Mouse (Mus musculus): Measurements from ENCODE around the gene Yars2. TPM values are rescaled to one million over a fixed set of nuclear protein-coding genes. Genes with fewer than 3 reads are reported as not detected.
"Not testable (repeated sequence)": the region's sequence is repeated elsewhere in the genome, so short reads cannot be mapped to it uniquely, and the experiment has no call there.

The Yars2 gene
- polyA plus RNA-seq, 1 experiment from 2014 or later, result 38.7 TPM

DNA sequence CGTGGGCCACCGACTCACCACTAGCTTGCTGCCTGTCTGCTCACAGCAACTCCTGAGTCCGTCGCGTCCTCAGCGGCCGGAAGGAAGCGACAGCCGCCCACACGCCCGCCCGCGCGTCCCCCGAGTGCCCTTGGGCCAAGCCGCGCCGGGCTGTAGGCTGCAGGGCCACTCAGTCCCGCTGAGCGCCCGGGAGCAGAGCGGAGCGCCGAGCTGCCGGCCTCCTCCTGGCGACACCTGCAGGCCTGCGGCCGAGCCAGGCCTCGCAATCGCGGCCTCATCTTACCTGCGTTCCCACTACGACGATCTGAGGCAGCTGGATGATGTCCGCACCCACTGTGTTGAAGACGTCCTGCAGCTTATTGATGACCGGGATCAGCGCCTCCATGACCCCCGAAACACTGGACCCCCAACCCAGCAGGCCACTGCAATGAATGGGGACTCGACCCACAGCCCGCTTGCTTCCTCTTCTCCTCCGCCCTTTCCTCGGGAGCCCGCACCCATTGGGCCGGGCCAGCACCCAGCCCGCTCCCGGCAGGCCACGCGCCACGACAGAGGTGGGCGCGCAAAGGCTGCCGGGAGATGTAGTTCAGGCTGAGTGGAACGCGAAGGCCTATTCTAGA, 55.8 kb downstream of the Yars2 start, which contains the start of gene Dnm1l:
Gene Dnm1l (minus strand): TSS at position 479 of the 620 bp plus-strand sequence.
- H3K4me3 ChIP-seq (ENCODE audit: low read depth, low read length), result peak within 1 kb of the TSS; percentile 75
- H3K9ac ChIP-seq (ENCODE audit: low read depth, low read length), result peak within 1 kb of the TSS; percentile 76
- no peaks in the 10 kb centered on the region for H3K27me3 ChIP-seq (ENCODE audit: control insufficient read depth, insufficient read depth, low read length)
- H3K9me3 ChIP-seq (ENCODE audit: control insufficient read depth, low read length), result no peaks in the 10 kb centered on the region
- under 1% methylated on average over 54 of the region's 55 CpGs for WGBS
- H3K4me1 ChIP-seq (replicated peaks; ENCODE audit: control insufficient read depth, insufficient read depth, low read length), result no peaks in the 10 kb centered on the region
- ATAC-seq (ENCODE audit: low FRiP score) (peak; percentile 99), DNase-seq (ENCODE audit: low spot score) (peak; percentile 95)
- H3K36me3 ChIP-seq (ENCODE audit: control insufficient read depth, insufficient read depth, low read length), result no peaks in the 10 kb centered on the region
- H3K4me2 ChIP-seq (replicated peaks; ENCODE audit: low read depth, low read length), result peak within 1 kb of the TSS; percentile 56
- peak within 1 kb of the TSS; percentile 82 for H3K27ac ChIP-seq (ENCODE audit: low read depth, low read length)

DNA sequence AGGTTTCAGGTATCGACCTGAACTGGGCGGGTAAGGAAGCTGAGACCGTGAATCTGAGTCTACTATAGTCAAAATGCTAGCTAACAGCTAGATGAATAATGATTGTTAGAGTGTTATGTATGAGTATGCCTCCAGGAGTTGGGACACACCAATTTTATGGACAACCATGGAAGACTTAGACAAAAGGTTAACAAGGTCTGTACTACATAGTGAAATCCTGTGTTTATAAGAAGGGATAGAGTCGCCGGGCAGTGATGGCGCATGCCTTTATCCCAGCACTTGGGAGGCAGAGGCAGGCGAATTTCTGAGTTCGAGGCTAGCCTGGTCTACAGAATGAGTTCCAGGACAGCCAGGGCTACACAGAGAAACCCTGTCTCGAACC, 56.3 kb downstream of the Yars2 start:
- ATAC-seq (ENCODE audit: low FRiP score); H3K9me3 ChIP-seq (ENCODE audit: control insufficient read depth, low read length); DNase-seq (ENCODE audit: low spot score); H3K9ac ChIP-seq (ENCODE audit: low read depth, low read length); H3K27me3 ChIP-seq (ENCODE audit: control insufficient read depth, insufficient read depth, low read length); H3K4me2 ChIP-seq (replicated peaks; ENCODE audit: low read depth, low read length); H3K36me3 ChIP-seq (ENCODE audit: control insufficient read depth, insufficient read depth, low read length); H3K4me1 ChIP-seq (replicated peaks; ENCODE audit: control insufficient read depth, insufficient read depth, low read length); H3K27ac ChIP-seq (ENCODE audit: low read depth, low read length): not testable (repeated sequence)
- 55% methylated on average over 9 of the region's 9 CpGs for WGBS
- peak overlapping the region; percentile 75 for H3K4me3 ChIP-seq (ENCODE audit: low read depth, low read length)

Other genes with a start within 250 kb of the Yars2 start
- 3.5 and 4.2 TPM in 2 replicates for gene Pkp2, start 89.6 kb upstream of the Yars2 start, polyA plus RNA-seq (2014; fragmentation: Nextera tagmentation; extraction: Ambion mirVana)
- gene Dnm1l, start 56.0 kb downstream of the Yars2 start, polyA plus RNA-seq (2014; fragmentation: Nextera tagmentation; extraction: Ambion mirVana), result 75.4 and 78.6 TPM in 2 replicates